Mouse (Mus musculus) small intestine, adult 10 weeks (tissue): ENCODE measurements around the gene Rnpep. TPM values are rescaled to one million over a fixed set of nuclear protein-coding genes. Genes with fewer than 3 reads are reported as not detected.

Experiments
- polyA plus RNA-seq: library from polyadenylated mRNA; stranded (reverse); fragments of 350-450 nt; fragmentation: Illumina TruSeq; extraction: RNeasy Lipid Tissue Mini Kit (QIAGEN cat#74804); gene quantifications from one replicate; pipeline ENCODE4 v1.2.3, GENCODE M21; 2014; ENCODE audit warnings: low replicate concordance

Gene Rnpep
- 49.5 TPM for polyA plus RNA-seq

DNA sequence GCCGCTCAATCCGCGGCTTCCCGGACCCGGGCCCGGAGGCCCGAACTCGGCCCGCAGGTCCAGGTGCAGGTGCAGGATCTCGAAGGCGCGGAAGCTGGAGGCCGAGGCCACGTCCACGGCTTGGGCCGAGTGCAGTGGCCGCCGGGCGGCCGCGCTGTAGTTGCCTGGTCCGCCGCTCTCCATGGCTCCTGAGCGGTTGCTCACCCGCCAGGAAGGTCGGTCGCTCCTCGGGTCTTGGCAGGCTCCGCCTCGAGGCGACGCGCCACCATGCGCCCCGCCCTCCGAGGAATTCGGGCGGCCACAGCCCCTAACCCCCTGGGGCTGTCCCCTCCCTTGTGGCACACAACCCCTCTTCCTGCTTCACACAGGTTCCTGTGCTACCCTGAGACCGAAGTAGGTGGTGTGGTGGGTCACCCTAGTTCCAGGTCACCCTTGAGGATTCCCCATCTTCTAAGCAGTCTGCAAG is at the start of gene Rnpep:
Rnpep (minus strand) TSS at position 259 of the 466 bp plus-strand sequence.

GRCm38 (mm10) chr1:135324571-135324970 is 40.7 kb upstream of the Rnpep start, which contains the start of gene Lmod1:
Gene Lmod1 (plus strand): TSS chr1:135324807.

DNA sequence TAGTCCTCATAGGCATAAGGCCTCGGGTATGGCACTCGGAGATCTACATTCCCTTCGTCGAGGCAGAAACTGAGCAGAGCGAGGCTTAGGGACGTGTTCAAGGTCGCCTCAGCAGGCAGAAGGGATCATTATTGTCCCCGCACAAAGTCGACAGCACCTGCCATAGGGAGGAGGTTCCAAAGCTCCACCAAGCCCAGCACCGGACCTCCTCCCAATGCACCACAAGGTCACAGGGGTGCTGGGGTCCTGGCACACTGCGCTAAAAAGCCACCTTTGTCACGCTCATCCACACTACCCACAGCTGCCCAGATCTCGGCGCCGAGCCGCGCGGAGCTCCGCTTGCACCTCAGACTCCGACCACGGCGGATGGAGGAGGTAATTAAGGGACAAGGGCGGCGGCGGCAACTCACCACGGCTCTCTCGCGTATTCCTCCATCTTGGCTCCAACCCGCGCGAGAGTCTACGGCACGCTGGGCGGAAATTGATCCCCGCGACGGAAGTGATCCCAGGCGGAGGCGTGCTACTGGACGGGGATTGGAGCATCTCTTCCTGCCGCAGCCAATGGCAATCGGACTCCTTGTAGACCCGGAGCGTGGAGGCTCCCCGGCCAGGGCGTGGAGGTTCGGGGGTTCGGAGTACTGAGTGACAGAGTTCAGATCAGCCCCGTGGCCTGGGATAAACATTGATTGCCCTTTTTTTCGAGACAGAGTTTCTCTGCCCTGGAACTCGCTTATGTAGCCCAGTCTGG is 29.6 kb upstream of the Rnpep start, which contains the start of gene Timm17a:
Timm17a (minus strand) TSS at position 495 of the 748 bp plus-strand sequence.

DNA sequence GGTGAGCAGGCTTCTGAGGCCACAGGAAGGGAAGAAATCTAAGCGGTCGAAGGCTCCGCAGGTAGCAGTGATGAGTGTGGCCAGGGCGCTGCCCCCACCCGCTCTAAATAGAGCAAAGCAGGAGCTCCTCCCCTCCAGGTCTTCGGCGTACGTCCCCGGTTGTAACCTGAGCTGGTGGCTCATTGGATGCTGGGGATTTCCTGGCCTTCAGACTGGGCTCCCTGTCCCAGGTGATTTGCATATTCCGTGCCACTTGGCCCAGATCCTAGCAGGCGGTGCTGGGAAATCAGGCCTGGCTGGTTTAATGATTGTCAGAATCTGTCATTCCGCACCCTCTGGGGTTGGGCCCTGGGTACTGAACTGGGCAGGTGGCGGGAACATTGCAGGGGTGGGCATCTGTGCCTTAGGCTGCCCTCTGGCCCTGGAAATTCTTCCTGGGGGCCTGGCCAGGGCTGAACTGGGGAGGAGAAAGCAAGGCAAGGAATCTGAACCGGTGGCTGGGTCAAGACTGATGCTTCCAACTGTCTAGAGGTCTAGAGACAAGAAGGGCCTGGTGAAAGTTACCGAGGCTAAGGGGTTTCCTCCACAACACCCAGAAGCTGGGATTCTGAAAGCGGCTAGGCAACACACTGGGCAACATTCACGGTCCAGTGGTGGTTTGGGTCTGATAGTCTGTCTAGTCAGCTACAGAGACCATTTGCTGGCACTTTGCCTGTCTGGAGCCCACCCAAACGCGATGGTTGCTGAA is 25.3 kb downstream of the Rnpep start, which contains the start of gene Elf3:
Elf3 (minus strand) TSS at position 189 of the 748 bp plus-strand sequence.

Other genes starting within 250 kb of the Rnpep start
- 0.11 TPM for gene Lgr6, start 178.8 kb downstream of the Rnpep start, polyA plus RNA-seq
- gene Ptpn7, start 151.4 kb downstream of the Rnpep start, polyA plus RNA-seq: 0.56 TPM
- 24.0 TPM for gene Arl8a, start 137.3 kb downstream of the Rnpep start, polyA plus RNA-seq
- gene Gpr37l1, start 116.4 kb downstream of the Rnpep start, polyA plus RNA-seq: not detected
- 11.3 TPM for gene Elf3, start 25.5 kb downstream of the Rnpep start, polyA plus RNA-seq
- 14.5 TPM for gene Timm17a, start 29.7 kb upstream of the Rnpep start, polyA plus RNA-seq
- 1.7 TPM for gene Lmod1, start 40.7 kb upstream of the Rnpep start, polyA plus RNA-seq
- not detected for gene Shisa4, start 91.2 kb upstream of the Rnpep start, polyA plus RNA-seq
- 7.9 TPM for gene Ipo9, start 146.4 kb upstream of the Rnpep start, polyA plus RNA-seq